Mouse (Mus musculus) brain, embryonic 14.5 days (tissue): ENCODE measurements around the gene Socs5.

Experiments used
- CTCF ChIP-seq: fragments of 200-500 bp; IDR thresholded peaks from 2 replicates; pipeline ENCODE4 v1.5.1; 2012; ENCODE audit warnings: inconsistent platforms, mild to moderate bottlenecking, moderate library complexity, borderline replicate concordance; ENCODE audit not compliant: insufficient read depth, insufficient read length; ENCODE audit errors: extremely low read depth
- POLR2A ChIP-seq: fragments of 200-500 bp; IDR thresholded peaks from 2 replicates; pipeline ENCODE4 v1.6.1; 2012; ENCODE audit warnings: mild to moderate bottlenecking, inconsistent platforms, borderline replicate concordance; ENCODE audit not compliant: poor library complexity, insufficient read depth, insufficient read length, severe bottlenecking; ENCODE audit errors: extremely low read depth

DNA sequence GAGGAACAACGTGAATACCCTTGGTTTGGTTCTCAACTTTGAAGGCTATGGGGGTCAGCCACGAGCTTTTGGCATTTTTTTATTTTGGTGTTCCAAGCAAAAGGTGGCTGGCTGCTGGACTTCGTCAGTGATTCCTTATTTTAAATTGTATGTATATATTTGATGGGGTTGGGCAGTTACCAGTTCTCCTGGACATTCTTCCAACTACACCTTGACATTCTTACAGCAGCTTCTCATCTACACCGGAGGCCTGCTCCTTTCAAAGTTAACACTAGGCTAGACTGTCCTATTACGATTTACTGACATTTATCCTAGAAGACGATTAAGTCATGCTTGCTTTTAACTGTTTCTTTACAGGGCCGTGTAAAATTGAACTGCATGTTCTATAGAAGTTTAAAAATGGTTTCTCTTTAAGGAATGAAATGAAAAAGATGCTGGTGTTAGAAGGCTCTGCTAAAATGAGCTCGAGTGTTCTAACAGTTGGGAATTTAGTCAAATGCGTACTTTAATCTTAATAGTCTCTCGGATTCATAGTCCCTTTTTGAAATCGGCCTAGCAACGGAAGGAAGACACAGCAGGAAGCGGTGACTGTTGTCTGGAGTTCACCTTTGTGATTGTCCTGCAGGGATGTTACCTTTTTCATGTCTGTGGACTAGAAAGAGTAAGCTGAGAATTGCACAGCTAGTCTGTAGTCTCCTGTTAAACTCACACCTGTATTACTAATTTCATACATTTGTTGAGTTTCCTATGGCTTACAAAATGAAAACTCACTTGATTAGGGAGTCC lies 1.2 kb downstream of the Socs5 start:
- TF ChIP-seq CTCF (no peak), POLR2A (no peak)
